8 mouse cellular contexts compared by ENCODE assay signal in the genomic region with DNA sequence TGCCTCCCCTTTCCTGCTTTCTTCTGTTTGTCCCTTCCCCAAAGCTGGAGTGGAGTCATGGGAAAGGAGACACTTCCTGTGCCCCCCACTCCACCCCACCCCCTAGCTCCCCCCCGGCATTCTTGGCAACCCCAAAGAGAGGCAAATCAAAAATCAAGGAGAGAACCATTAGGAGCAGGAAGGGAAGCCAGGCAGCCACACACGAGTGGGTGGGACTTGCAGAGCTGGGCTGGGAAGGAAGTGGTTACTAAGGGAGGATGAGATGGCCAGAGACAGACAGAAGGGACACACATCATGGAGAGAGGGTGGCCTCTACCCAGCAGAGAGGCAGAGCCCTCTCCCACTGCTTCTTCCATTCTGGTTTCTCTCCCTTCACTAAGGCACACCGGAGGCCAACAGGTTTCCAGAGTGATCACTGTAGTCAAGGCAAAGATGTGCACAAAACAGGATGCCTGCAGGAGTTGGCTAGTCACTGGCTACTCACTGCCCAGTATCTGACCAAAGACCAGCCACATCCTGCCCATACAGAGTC. TPM values are rescaled to one million over a fixed set of nuclear protein-coding genes. Genes with fewer than 3 reads are reported as not detected.
DNase-seq lines count a peak whose midpoint lies in the region; ATAC-seq and TF ChIP-seq lines count a peak whose summit lies in the region.

No protein-coding gene starts in this region.

- no peak for TF ChIP-seq POLR2A in olfactory bulb, adult 2 months (IDR thresholded peaks at IDR 0.05; ENCODE audit: insufficient read depth, low read depth, low read length)

- peak; percentile 40 for DNase-seq in gastrocnemius, postnatal 14 days
- DNase-seq in gastrocnemius, postnatal 4 days (ENCODE audit: low spot score in 2 of 2), result no peak
- peak; percentile 56 to 68 for DNase-seq in lung, adult 18-20 months
- no peak for DNase-seq in right cerebral cortex, adult 2 months (ENCODE audit: low spot score in 2 of 2)

- H3K4me2 ChIP-seq in embryonic facial prominence, embryonic 12.5 days (replicated peaks), result peak overlapping the region; percentile 32

- H3K27me3 ChIP-seq in embryonic facial prominence, embryonic 12.5 days, result no peaks in the 10 kb centered on the region

- H3K27ac ChIP-seq in embryonic facial prominence, embryonic 12.5 days, result peak overlapping the region; percentile 84
- H3K27ac ChIP-seq in olfactory bulb, adult 2 months (ENCODE audit: insufficient read depth, low read depth, low read length), result 0 out of 2 replicates have a peak overlapping the region, but pooled peaks have one; percentile 0

- intact Hi-C loops in gastrocnemius, postnatal 14 days (cut with DNase I; ENCODE audit: low total_unique reads), result no loop called here

- 38% methylated on average over 3 of the region's 3 CpGs for WGBS in embryonic facial prominence, embryonic 12.5 days
- 15% methylated on average over 3 of the region's 3 CpGs for WGBS in olfactory bulb, adult 2 months

- peaks cover 72% of the 10 kb centered on the region for H3K4me1 ChIP-seq in embryonic facial prominence, embryonic 12.5 days
- peaks cover 63% of the 10 kb centered on the region for H3K4me1 ChIP-seq in olfactory bulb, adult 2 months (ENCODE audit: control insufficient read depth, insufficient read depth, low read length)

- H3K9ac ChIP-seq in embryonic facial prominence, embryonic 12.5 days, result no peak overlapping the region

- no peaks in the 10 kb centered on the region for H3K9me3 ChIP-seq in embryonic facial prominence, embryonic 12.5 days

- H3K4me3 ChIP-seq in embryonic facial prominence, embryonic 12.5 days, result no peak overlapping the region
- H3K4me3 ChIP-seq in olfactory bulb, adult 2 months (ENCODE audit: insufficient read depth, low read depth, low read length), result no peak overlapping the region

- H3K36me3 ChIP-seq in embryonic facial prominence, embryonic 12.5 days, result peaks cover 4% of the 10 kb centered on the region; the same call in 1 of the 2 replicates

- ATAC-seq in embryonic facial prominence, embryonic 12.5 days (ENCODE audit: insufficient number of reproducible peaks, insufficient read depth, low FRiP score, low TSS enrichment), result no peak
- peak; percentile 28 to 33; a peak in 2 of 4 replicates for ATAC-seq in hematopoietic stem cell, adult 5-6 weeks (replicated peaks in 1 of 2; ENCODE audit: insufficient read depth in 1 of 2, low FRiP score in 2 of 2, low TSS enrichment in 1 of 2, low read depth in 1 of 2, poor library complexity in 2 of 2, severe bottlenecking in 2 of 2)
- ATAC-seq in erythroid progenitor cell, adult 5-6 weeks (replicated peaks; ENCODE audit: low FRiP score, poor library complexity, severe bottlenecking), result no peak

- TF ChIP-seq CTCF in olfactory bulb, adult 2 months (IDR thresholded peaks at IDR 0.05; ENCODE audit: insufficient read depth, low read depth, low read length), result no peak

RNA-seq across cellular contexts. Expression of a gene that starts 43.3 kb away (rescaled TPM):
- 10 to 100 TPM; 41.6 to 51.6 TPM for total RNA-seq in gastrocnemius, postnatal 14 days (2021)
- total RNA-seq in gastrocnemius, postnatal 4 days (2021), result 100 to 1,000 TPM; 133 to 138 TPM
- 16.8 and 17.7 TPM in 2 replicates for polyA plus RNA-seq in embryonic facial prominence, embryonic 12.5 days (2016; fragmentation: Nextera tagmentation; extraction: Ambion mirVana)
- total RNA-seq in hematopoietic stem cell, adult 5-6 weeks (2017), result 10.5 and 12.5 TPM in 2 replicates
- polyA plus RNA-seq in olfactory bulb, adult 2 months (2012; ENCODE audit: insufficient read depth, insufficient read length, low replicate concordance, missing spikeins), result not detected in 2 replicates
- 5.0 and 9.7 TPM in 2 replicates for total RNA-seq in erythroid progenitor cell, adult 5-6 weeks (2015; ENCODE audit: low replicate concordance)
- total RNA-seq in erythroid progenitor cell, adult 5-6 weeks (2017; ENCODE audit: low replicate concordance), result 1.7 and 2.7 TPM in 2 replicates

Comparison
In these comparisons a context has a peak if more than half of its experiments do, and no peak if none do; other contexts are left out.
1. DNase-seq: peak in gastrocnemius, postnatal 14 days (single experiment) and lung, adult 18-20 months (2 of 2); none in gastrocnemius, postnatal 4 days (0 of 2) and right cerebral cortex, adult 2 months (0 of 2).
2. ATAC-seq: peak in hematopoietic stem cell, adult 5-6 weeks (2 of 2); none in embryonic facial prominence, embryonic 12.5 days (single experiment) and erythroid progenitor cell, adult 5-6 weeks (single experiment).